Mouse (Mus musculus) CD8-positive naive resting alpha-beta T cell, adult 57 days (primary cell): Measurements from ENCODE around the gene Med31. TPM values are rescaled to one million over a fixed set of nuclear protein-coding genes. Genes with fewer than 3 reads are reported as not detected.

Experiments
- total RNA-seq: library from RNA; stranded (reverse); gene quantifications from one replicate; pipeline ENCODE4 v1.2.4, GENCODE M21; 2023

Gene Med31
- 24.3 TPM for total RNA-seq

DNA sequence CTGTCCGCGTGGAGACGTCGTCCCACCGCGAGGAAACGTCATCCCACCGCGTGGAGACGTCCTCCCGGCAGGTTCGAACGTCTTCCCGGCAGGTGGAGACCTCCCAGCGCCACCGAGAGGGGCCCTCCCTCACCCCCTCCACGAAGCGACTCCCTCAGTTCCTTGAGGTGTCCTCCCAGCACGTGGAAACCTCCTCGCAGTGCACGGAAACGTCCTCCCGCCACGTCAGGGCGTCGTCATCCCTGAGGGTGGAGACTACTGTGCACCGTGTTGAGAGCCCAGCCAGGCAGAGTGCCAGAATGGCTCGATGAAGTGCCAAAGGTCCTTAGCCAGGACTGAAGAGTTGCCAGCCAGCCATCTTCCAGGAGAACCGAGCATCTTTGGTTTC lies at the start of gene Med31:
Gene Med31, minus strand, starts transcription at position 183 of the 388 bp plus-strand sequence.

GRCm38 (mm10) chr11:72207204-72207833 lies 8.1 kb downstream of the Med31 start, which contains the start of the genes 4933427D14Rik and Txndc17:
4933427D14Rik (minus strand) TSS chr11:72207459.
Txndc17 (plus strand) TSS chr11:72207547.

GRCm38 (mm10) chr11:72206341-72207203 lies 8.8 kb downstream of the Med31 start, which contains the start of gene Gm43951:
Gm43951 (minus strand) TSS chr11:72206840.

Other genes with a start within 250 kb of the Med31 start
- gene Aipl1, start 178.1 kb downstream of the Med31 start, total RNA-seq: not detected
- gene Pimreg, start 173.6 kb downstream of the Med31 start, total RNA-seq: 0.83 TPM
- gene Pitpnm3, start 79.8 kb downstream of the Med31 start, total RNA-seq: 0.46 TPM
- gene Gm43951, start 8.8 kb downstream of the Med31 start, total RNA-seq: 1.9 TPM
- 17.2 TPM for gene 4933427D14Rik, start 8.1 kb downstream of the Med31 start, total RNA-seq
- gene Txndc17, start 8.0 kb downstream of the Med31 start, total RNA-seq: 23.3 TPM
- not detected for gene Slc13a5, start 51.6 kb upstream of the Med31 start, total RNA-seq
- 52.1 TPM for gene Xaf1, start 86.0 kb upstream of the Med31 start, total RNA-seq
- gene Fbxo39, start 98.9 kb upstream of the Med31 start, total RNA-seq: 0.31 TPM
- gene Tekt1, start 146.8 kb upstream of the Med31 start, total RNA-seq: not detected
- gene Smtnl2, start 196.1 kb upstream of the Med31 start, total RNA-seq: 0.24 TPM
- gene Ggt6, start 219.9 kb upstream of the Med31 start, total RNA-seq: not detected
- gene Mybbp1a, start 225.8 kb upstream of the Med31 start, total RNA-seq: 168 TPM